Mouse (Mus musculus) monocyte, adult 2 months (primary cell): Measurements from ENCODE around the gene Hist1h4b.
"Not testable (repeated sequence)": the region's sequence is repeated elsewhere in the genome, so short reads cannot be mapped to it uniquely, and the experiment has no call there.

ENCODE experiments used
- DNase-seq, 2 experiments: peaks; one replicate each; pipeline ENCODE4 v3.0.0; 2022; ENCODE audit warnings: low spot score in 2 of 2, low read depth in 1 of 2

Hist1h4b gene

DNA sequence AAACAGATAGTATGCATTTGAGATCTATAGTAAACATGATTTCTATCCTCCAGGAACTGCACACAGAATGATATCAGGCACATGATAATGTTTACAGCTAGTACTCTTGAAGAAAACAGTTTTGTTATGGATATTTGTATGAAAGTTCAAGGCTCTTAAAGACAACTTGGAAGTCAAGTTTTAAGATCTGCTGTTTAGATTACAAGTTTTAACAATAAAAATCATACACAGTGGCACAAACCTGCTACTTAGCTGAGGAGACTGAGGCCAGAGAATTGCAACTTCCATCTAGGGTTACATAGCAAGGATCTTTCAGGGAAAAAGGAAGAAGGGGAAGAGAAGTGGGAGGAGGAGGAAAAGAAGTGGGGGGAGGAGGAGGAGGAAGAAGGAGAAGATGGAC, 1.8 kb upstream of the Hist1h4b start:
- no peak for DNase-seq

DNA sequence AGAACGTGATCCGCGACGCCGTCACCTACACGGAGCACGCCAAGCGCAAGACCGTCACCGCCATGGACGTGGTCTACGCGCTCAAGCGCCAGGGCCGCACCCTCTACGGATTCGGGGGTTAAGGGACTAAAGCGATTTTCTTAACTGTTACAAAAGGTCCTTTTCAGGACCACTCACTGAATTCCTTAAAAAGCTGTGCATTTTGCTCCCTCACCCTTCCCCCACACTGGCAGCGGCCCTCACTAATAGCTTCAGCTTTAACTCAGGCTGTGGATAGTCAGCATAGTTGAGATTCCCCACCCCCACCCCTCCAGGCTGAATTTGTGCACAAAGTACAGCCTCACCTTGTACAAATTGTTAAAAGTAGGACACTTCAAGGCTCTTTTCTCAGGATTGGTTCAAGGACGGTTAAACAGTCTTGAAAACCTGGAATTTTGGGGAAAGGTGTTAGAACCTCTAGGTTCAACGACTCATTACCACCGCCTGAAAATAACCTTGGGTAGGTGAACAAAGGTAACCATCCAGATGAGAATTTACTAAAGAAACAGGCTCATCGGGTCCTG, 479 bp downstream of the Hist1h4b start:
- no peak for DNase-seq

DNA sequence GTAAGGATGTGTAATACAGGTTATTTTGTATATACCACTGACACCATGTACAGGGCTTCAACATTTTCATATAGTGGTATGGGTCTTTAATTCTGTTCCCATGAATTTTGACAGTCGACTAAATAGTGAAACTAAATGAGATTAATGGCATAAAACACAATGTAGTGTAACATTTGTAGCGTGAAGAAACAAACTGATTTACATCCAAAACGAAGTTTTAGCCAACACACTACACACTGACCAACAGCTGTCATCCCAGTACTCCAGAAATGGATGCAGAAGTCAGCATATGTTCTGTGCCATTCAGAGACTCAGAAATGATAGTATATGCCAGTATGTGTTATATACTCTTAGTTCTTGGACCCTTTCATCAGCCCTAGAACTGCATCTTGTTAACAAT, 1.1 kb downstream of the Hist1h4b start:
- DNase-seq = no peak

DNA sequence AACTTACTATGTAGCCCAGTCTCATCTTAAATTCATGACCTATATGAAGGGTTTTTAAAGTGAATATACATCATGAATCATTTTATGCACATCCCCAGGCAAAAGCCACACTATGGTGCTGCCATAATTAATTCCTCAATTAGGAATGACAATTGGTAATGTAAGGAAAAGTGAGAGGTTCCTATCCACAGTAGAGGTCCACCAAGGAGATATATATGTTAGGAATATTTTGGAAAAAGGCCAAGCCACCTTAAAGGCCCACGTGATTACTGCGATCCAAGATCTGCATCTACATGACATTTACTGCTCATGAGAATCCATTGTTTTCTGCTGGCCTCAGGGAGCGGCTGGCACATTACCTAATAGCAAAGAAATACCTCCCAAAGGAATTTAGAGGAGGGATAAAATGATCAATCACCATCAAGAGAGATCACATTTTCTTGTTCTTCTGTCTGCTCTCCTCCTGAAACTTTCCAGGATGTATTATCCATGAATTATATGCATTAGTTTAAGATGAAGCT, 2.5 kb downstream of the Hist1h4b start:
- no peak for DNase-seq

DNA sequence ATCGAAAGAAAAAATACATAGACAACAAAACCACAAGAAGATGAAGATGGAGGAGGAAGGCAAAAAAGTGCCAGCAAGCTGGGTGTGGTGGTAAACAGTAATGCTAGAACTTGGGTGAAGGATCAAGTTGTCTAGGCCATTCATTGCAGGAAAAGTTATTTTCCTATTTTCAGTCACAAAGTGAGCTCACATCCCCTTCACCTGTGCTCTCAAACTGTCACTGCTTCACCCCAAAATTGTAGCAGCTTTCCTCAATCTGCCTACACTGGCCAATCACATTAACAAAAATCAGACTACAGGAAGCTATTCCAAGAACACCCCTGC, 3.1 kb downstream of the Hist1h4b start:
- DNase-seq = no peak

DNA sequence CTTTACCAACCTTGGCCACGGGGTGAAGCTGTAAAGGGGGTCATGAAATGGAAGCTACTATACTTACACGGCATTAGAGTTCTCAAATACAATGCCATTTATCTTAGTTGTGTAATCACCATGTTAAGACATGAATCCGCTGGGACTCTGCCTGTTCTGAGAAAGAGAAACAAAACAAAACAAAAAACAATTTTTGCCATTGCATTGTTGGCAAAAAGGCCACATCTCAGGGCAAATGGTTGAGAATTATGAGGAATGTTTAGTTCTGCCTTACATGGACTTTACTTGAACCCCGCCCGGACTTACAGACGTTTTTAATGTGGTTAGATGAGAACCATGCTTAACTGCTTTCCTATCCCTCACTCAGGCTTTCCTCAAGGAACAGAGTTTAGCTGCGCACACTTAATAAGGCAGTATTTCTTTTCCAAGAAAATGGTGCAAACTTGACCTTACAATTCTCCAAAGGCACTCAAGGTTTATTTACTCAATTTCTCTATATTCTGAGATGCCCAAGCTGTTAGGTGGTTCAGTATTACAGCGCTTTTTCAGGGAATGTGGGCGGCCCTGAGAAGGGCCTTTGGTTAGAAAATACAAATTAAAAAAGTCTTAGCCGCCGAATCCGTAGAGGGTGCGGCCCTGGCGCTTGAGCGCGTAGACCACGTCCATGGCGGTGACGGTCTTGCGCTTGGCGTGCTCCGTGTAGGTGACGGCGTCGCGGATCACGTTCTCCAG, 3.6 kb downstream of the Hist1h4b start:
- DNase-seq = no peak

DNA sequence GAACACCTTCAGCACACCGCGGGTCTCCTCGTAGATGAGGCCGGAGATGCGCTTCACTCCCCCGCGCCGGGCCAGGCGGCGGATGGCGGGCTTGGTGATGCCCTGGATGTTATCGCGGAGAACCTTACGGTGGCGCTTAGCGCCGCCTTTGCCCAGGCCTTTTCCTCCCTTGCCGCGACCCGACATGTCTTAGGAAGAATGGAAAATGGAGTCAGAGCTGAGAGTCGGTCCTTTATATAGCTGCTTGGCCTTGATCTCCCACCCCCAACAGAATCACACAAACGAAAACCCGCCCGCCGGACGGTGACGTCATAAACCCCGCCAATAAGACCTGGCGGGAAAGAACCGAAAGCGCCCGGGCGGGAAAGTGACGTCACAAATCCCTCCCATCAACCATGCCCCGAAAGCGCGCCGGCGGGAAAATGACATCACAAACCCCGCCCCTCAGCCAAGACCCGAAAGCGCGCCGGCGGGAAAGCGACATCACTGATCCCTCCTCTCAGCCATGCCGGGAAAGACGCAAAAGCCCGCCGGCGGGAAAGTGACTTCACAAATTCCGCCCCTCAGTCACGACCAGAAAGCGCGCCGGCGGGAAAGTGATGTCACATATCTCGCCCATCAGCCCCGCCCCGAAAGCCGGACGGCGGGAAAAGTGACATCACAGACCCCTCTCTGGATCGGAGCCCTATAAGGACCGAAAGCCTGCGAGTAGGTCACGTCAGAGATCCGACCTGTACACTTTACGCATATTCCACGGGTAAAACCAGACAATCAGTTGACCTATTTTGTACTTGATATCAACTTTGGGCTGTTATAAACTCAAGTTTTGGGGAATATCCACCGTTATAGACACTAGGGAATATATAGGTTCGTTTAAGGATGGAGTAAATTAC, 4.4 kb downstream of the Hist1h4b start, which contains the start of gene Hist1h4a:
TSS of gene Hist1h4a (minus strand) at position 259 of the 893 bp plus-strand sequence.
- DNase-seq = peak; percentile 98 to 99

DNA sequence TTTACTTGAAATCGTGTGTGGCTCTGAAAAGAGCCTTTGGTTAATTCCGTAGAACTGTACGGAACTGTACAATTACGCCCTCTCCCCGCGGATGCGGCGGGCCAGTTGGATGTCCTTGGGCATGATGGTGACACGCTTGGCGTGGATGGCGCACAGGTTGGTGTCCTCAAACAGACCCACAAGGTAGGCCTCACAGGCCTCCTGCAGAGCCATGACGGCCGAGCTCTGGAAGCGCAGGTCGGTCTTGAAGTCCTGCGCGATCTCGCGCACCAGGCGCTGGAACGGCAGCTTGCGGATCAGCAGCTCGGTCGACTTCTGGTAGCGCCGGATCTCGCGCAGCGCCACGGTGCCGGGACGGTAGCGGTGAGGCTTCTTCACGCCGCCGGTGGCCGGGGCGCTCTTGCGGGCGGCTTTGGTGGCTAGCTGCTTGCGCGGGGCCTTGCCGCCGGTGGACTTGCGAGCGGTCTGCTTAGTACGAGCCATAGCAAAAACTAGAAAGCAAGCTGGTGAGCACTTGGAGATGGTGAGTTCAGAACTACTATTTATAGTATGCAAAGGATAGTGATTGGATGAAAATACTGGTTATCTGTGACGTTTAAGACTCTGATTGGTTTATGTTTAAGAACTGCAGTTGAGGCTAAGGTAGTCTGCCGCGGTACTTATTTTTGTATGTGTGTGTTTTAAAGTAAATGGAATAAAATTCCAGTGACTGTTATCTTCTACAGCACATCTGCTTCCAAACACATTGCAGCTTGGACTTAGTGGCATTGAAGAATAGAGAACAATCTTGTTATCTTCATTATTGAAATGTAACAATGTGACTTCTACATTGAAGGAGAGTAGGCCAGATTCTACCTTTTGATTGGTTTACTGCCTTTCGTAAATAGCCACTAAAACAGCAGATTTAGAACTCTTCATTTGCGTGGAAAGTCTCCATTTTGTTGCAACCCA, 5.3 kb downstream of the Hist1h4b start, which contains the start of gene Hist1h3a:
TSS of gene Hist1h3a (minus strand) at position 516 of the 951 bp plus-strand sequence.
- peak; percentile 57 to 59 for DNase-seq

DNA sequence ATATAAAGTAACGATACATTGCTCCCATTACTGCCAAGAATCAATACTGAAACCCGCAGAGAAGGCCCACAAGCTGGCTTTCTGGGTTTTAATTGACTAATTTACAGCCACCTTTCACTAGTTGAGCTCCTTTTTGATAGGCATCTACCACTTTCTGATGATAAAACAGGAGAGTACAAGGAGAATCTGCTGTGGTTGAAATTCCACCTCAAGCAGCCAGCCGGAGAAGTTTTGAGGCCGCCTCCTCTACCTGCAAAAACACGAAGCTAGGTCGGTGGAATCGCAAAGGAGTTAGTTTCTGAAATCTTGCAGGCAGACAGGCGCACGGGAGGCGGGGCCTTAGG, 6.4 kb downstream of the Hist1h4b start:
- no peak for DNase-seq

DNA sequence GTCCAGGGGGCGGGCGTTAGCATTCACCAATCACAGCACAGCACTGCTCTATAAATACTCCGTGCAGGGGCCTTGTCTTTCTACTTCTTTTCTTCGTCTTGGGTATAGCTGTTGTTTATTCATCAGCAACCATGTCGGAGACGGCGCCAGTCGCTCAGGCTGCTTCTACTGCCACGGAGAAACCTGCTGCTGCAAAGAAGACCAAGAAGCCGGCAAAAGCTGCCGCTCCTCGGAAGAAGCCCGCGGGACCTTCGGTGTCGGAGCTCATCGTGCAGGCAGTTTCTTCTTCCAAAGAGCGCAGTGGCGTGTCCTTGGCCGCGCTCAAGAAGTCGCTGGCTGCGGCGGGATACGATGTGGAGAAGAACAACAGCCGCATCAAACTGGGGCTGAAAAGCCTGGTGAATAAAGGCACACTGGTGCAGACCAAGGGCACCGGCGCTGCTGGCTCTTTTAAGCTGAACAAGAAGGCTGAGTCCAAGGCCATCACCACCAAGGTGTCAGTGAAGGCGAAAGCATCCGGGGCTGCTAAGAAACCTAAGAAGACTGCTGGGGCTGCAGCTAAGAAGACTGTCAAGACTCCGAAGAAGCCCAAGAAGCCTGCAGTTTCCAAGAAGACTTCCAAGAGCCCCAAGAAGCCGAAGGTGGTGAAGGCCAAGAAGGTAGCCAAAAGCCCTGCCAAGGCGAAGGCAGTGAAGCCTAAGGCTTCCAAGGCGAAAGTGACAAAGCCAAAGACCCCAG, 6.9 kb downstream of the Hist1h4b start, which contains the start of gene Hist1h1a:
TSS of gene Hist1h1a (plus strand) at position 81 of the 738 bp plus-strand sequence.
- peak; percentile 55 to 68 for DNase-seq

DNA sequence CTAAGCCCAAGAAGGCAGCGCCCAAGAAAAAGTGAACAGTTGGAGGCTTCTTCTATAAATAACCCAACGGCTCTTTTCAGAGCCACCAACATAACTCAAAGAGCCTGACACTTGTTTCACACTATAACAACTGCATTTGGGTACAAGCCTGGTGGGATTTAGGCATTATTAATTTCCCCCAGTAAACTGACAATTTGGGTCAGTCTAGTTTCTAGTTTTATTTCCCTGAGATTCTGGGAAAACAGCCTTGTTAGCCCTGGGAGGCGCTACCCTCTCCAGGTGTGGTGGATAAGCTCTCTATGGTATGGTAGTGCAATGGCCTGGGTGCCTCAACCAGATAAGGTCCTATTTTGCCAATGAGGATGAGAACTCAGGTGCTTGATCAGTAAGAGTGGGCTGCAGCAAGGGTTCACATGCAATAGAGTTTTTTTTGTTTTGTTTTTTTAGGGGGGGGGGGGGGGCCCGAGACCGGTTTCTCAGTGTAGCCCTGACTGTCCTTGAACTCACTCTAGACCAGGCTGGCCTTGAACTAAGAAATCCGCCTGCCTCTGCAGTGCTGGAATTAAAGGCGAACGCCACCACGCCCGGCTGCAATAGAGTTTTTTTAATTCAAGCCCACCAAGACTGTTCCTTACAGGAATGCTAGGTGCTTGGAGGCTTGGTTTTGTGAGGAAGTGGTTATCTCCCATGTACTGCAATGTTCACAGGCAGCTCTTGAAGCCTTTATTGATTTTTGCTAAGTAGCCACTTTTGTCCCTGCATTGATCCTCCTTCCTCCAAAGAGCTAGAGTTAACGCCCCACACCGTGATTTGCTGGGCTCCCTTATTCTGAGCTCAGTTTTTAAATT, 7.7 kb downstream of the Hist1h4b start:
- no peak for DNase-seq

DNA sequence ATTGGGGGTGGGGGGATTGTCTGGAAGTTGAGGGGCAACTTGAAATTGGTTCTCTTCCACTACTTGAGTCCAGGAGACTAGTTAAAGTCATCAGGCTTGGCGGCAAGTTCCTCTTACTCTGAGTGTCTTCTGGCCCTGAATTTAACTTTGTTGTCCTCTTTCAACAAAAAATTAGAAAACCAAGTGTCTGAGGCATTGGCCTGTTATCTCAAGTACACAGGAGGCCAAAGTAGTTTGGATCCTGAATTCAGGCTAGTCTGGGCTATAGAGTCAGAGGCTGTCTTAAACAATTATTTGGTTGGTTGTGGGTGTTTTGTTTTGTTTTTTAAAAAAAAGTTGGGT, 8.3 kb downstream of the Hist1h4b start:
- no peak for DNase-seq

DNA sequence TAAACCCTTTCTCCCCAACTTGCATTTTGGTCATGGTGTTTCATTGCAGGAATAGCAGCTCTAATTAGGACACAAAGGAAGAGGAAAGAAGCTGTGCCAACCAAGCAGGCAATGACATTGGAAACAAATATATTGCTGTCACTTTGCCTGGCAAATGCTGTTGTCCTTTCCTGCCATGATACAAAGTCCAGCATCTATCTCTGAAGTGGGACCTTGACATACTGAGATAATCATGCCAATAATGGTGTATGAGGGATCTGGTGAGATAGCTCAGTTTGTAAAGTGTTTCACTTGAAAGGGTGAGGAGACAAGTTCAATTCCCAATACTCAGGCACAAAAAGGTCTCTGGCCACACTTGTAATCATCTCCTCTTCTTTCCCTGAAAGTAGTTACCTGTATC, 10.0 kb downstream of the Hist1h4b start:
- DNase-seq = no peak

DNA sequence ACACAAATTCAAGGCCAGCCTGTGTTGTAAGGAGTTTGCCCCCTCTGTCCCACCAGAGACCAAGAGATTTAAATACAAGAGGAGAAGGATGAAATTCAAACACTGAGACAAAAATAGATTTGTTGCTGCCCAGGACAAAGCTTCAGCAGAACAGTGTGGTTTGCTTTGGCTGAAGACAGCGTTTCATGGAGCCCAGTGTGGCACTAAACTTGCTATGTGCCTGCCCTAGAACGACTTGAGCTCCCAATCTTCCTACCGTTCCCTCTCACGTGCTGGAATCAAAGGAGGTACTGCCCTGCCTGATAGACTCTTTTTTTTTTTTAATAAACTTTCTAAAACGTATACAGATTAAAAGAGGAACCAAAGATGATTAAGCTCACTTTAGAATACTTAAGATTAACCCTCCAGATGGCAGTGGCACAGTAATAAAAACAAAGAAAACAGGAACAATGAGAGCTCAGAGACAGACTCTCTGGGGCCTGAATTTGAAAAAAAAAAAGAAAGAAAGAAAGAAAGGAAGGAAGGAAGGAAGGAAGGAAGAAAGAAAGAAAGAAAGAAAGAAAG, 12.1 kb downstream of the Hist1h4b start:
- DNase-seq = no peak

DNA sequence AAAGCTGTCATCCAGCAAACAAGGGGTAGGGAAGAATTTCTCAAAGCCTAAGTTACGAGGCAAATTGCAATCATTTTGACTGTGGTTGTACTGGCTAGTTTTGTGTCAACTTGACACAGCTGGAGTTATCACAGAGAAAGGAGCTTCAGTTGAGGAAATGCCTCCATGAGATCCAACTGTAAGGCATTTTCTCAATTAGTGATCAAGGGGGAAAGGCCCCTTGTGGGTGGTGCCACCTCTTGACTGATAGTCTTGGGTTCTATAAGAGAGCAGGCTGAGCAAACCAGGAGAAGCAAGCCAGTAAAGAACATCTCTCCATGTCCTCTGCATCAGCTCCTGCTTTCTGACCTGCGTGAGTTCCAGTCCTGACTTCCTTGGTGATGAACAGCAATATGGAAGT, 12.8 kb downstream of the Hist1h4b start, which contains the start of gene Trim38:
TSS of gene Trim38 (plus strand) at position 301 of the 400 bp plus-strand sequence.
- DNase-seq = not testable (repeated sequence)

DNA sequence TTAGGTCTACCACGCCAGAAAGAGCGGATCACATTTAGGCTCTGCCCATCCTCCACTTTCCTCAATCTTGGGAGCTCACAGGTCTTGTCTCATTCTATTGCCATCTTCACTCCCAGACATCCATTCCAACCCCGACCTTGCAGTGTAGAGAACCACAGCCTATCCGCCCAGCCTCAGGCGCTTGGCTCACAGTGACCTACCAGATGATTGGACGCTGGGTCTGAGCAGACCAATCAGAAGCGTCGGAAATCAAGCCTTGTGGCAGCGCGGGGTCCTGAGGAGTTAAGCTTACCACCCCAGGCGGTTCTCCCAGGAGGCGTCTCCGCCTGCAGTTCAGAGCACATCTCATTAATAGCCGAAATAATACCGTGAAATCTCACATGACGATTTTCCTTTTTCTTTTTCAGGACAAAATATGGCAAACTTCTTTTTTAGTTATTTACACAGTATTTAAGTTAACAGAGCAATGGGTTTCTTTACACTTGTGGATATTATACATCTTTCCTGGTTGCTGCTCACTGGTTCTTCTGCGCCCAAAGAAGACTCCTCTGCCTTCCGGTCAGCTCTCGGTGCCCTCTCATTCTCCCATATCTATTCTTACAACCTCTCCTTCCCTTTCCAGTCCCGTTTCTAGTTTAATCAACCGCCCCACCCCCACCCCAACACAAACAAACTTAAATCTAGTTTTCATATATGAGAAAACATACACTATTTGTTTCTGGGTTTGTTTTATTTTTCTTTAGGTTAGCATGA, 15.9 kb downstream of the Hist1h4b start:
- DNase-seq = no peak

DNA sequence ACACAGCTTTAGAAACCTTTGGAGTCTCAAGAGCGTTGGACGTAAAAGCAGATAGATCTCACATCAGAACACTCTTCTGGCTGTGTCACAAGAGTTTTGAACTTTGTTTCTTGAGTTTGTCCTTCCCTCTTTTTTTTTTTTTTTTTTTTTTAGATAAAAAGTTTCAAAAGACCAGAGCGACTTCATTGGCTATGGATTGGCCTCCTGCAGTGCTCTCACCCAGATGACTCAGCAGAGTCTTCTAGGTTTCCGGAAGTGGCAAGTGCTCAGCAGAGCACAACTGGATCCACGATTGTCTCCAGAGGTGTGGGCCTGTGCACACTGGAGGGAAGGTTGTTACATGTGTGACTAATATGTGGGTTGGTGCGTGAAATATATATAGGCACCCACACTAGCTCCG, 21.5 kb downstream of the Hist1h4b start:
- DNase-seq = no peak

DNA sequence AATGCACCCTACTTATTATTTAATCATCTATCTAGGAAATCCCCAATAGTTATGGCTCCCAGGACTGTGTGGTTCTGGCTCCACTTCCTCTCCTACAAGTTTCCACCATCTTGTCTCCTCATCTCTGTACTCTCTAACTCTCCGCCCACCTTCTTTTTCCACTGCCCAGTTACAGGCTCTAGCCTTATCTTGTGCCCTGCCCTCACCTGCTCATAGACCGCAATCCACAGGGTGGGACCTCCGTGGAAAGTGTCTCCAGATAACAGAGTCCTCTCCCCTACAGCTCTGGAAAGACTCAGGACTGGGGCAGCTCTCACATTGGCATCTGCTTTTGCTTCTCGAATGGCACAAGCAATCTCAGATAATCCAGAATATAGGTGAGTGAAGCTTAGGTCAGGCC, 22.2 kb downstream of the Hist1h4b start:
- no peak for DNase-seq
